Mouse (Mus musculus): Measurements from ENCODE around the gene Lmntd1.

DNA sequence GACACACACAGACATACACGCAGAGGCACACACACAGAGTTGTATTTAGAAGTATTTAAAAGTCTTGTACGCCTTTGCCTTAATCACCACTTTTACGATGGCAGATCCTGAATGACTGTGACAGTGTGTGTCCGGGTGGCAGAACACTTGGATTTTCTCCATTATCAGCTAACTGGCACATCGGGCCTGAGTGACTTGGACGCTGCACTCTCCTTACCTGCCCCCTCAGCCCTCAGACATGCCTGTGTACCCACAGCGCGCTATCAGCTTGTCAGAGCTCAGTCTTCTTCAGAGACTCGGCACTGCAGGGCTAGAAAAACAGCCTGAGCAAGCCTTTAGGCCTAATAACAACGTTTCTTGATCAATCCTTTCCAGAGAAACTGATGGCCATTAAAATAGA is 187.6 kb downstream of the Lmntd1 start:
- TF ChIP-seq CTCF (IDR thresholded peaks at IDR 0.05; ENCODE audit: borderline replicate concordance, control insufficient read depth, extremely low read depth, insufficient read depth, low read length, poor library complexity), result no peak
- TF ChIP-seq POLR2A (IDR thresholded peaks at IDR 0.05; ENCODE audit: control insufficient read depth, extremely low read depth, insufficient read depth, low read length, poor library complexity), result no peak
